Mouse (Mus musculus) left cerebral cortex, postnatal 14 days (tissue): ENCODE results near the gene Hnrnpa3. TPM values are rescaled to one million over a fixed set of nuclear protein-coding genes. Genes with fewer than 3 reads are reported as not detected.
"Not testable (repeated sequence)": the region's sequence is repeated elsewhere in the genome, so short reads cannot be mapped to it uniquely, and the experiment has no call there.

Experiments
- DNase-seq, 2 experiments: peaks; one replicate each; pipeline ENCODE4 v3.0.0; 2021 to 2022; ENCODE audit warnings: low spot score in 2 of 2, mixed read lengths in 1 of 2
- intact Hi-C: fragments of 180-260 bp; cut with DNase I; formaldehyde crosslinking; loops from one replicate; pipeline ENCODE4 v1.15.1; 2025
- total RNA-seq, 2 experiments: library from RNA; stranded (reverse); gene quantifications; 2 replicates each; pipeline ENCODE4 v1.2.3; 2021

Hnrnpa3 gene
- total RNA-seq, 2 experiments from 2014 or later: 263 to 314 TPM

DNA sequence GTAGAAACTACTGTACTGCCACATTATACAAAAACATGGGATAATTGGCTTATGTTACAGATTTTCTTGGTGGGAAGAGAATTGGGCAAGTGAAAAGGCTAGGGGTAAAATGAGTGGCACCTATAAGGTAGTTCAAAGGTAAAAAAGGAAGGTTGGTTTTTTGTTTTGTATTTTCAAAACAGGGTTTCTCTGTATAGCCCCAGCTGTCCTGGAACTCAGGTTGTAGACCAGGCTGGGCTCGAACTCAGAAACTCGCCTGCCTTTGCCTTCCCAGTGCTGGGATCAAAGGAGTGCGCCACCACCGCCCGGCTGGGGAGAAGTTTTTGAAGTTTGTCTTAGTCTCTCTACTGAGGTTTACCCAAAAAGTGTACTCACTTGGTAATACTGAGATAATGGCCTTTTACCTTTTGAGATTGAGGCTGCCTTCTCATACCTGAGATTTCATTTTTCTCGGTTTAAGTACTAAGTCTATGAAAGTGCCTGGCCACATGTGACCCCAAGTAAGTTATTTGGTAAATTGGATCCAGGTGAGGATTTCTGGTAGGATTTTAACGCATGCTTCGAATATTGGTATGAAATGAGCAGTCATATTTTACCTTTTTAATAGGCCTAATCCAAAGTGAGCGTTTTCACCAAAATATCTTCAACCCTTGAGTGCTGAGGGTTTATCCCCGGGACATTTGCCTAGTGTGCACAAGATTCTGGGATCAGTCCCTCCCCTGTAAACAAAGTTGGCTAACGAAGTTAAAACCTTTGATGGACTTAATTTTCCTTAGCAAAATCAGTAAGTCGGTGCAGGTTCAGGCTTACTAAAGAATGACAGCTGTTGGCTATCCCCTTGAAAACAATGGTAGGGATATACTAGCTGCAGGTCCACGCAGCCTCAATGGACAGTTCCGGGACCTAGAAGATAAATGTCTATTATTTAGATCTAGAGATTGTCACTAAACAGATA is 10.7 kb downstream of the Hnrnpa3 start:
- intact Hi-C loops: no loop called here
- DNase-seq: no peak

DNA sequence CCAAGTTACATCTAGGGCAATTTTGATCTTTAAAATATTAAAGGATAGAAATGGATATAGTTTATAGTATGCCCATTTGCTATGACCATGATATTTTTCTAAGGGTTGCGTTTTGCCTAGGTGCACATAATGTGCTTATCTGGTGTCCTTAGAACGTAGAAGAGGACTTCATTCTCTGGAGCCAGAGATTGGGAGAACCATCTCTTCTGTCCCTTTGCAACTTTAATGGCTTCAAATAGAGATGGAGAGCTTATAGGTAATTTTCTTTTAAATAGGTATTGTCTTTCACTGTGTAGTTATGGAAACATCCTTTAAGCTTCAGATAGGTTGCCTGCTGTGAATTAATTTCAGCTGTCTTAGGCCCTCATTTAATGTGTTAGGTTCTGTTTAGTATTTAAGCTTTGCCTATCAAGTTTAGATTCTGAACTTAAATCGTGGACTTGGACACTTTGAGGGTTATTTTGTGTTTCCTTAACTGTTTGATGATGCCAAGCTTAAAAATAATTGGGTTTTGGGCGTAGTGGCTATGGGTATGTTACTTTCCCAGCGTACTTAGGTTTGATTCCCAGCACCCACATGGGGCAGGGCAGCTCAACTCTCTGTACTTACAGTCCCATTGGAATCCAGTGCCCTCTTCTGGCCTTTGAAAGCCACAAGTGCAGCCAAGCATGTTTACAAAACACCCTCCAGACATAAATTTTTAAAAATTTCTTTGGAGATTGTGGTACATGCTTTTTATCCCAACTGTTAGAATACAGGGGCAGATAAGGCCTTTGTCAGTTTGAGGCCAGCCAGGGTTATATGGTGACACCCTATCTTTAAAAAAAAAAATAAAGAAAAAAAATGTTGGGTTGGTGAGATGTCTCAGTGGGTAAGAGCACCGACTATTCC is 11.6 kb downstream of the Hnrnpa3 start:
- intact Hi-C loops: no loop called here
- DNase-seq: no peak

GRCm38 (mm10) chr2:75671337-75671660 is 12.2 kb downstream of the Hnrnpa3 start:
- intact Hi-C loops: no loop called here
- DNase-seq: no peak

GRCm38 (mm10) chr2:75672561-75672960 is 13.5 kb downstream of the Hnrnpa3 start:
- intact Hi-C loops: no loop called here
- no peak for DNase-seq

GRCm38 (mm10) chr2:75676567-75676966 is 17.5 kb downstream of the Hnrnpa3 start:
- intact Hi-C loops: no loop called here
- DNase-seq: no peak

DNA sequence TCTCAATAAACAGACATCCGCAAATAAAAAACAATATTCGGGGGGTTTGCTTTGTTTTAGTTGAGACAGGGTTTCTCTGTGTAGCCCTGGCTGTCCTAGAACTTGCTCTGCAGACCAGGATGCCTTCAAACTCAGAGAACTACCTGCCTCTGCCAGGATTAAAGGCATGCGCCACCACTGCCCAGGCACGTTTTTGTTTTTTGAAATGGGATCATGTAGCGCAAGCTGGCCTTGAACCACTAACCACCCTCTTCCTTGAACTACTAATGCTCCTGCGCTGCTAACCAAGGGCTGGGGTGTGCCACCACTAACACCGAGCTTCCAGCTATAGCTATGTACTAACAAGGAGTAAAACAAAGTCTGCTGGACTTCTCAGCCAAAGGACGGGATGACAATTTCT is 20.9 kb downstream of the Hnrnpa3 start:
- DNase-seq: no peak
- intact Hi-C loops: loop anchor here (5.0 kb wide), 1 partner anchor 102 kb away; no protein-coding TSS in a partner anchor

GRCm38 (mm10) chr2:75681439-75681838 is 22.4 kb downstream of the Hnrnpa3 start:
- DNase-seq: no peak
- intact Hi-C loops: loop anchor here (5.0 kb wide), 1 partner anchor 101 kb away; no protein-coding TSS in a partner anchor

- peak; percentile 29 to 47 for DNase-seq
- intact Hi-C loops: loop anchor here (5.0 kb wide), 1 partner anchor 99 kb away; no protein-coding TSS in a partner anchor
These were observed 24.1 kb downstream of the Hnrnpa3 start for GRCm38 (mm10) chr2:75682978-75683709.

GRCm38 (mm10) chr2:75684526-75684925 is 25.5 kb downstream of the Hnrnpa3 start:
- intact Hi-C loops: loop anchor here (5.0 kb wide), 1 partner anchor 98 kb away; no protein-coding TSS in a partner anchor
- DNase-seq: no peak

DNA sequence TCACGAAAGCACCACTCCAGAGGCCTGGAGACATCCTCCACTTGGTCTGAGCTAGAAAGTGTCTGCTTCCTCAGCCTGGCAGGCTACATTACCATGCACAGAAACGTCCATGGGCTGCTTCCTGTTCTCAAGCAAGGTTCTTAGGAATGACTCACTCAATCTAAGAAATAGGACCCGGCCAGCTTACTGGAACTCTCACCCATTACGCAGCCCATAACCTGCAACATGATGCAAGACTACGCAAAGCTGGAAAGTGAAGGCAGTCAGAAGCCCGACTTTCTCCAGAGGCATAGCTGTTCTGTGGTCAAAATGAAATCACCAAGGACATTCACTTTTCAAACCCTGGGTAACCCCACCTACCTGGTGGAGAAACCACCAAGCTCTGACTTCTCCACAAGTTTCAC is 26.4 kb downstream of the Hnrnpa3 start:
- no peak for DNase-seq
- intact Hi-C loops: no loop called here

DNA sequence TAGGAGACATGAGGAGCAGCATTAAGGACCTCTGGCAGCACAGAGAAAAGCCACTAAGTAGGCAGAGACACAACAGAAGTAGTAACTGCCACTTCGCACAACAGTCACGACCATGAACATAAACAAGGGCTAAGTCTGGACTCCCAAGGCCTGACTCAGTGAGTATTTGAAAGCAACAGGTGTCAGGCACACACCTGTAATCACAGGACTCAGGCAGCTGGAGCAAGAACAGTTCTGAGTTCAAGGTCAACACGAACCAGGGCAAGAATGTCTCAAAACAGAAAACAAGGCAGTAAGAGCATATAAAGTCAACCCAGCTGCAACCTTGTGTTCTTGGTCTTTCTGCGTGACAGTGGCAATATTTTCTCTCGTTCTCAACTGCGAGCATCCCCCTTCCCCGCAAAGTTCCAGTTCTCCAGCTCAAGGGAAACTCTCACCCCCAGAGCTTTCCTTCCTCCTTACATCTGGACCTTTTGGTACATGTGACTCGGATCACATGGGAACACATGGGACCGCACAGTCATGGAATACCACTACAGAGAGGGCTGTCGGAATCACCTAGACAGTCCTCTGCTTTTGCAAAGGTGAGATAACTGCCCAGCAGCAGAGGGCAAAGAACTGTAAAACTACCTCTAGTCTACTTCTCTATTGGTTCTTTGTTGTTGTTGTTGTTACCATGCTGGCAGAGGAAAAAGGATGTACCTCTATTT is 28.1 kb downstream of the Hnrnpa3 start:
- intact Hi-C loops: no loop called here

GRCm38 (mm10) chr2:75688901-75689300 is 29.8 kb downstream of the Hnrnpa3 start:
- intact Hi-C loops: no loop called here
- no peak for DNase-seq

More for the DNA sequence above, 28.1 kb downstream of the Hnrnpa3 start:
- no peak for DNase-seq

DNA sequence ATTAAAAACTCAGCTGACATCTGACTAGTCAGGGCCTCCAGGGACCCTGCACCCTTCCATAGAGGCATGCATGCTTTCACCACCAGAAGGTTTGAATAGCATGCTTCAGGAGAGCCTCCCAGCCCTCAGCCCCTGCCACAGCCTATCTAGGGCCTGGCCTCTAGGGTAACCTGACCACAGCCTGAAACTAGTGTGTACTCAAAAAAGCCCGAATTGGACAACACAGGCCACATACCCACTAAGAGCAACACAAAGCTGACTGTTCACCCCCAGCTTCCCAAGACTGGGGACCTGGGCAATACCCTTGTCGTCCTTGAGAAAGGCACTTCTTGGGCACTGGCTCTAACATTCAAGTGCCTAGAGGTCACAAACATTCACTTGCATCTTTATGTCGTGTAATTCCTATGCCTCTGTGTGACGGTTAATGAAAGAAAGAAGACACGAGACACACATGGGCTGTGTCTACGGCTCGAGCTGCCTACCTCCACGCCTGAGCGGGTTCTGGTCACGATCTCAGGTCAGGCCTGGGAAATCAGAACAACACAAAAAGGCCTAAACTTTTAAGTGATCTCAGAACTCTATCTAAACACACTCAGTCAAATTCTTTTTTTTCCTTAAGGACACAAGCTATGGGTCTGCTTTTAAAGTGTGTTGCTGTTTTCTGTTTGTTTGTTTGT is 30.6 kb downstream of the Hnrnpa3 start:
- intact Hi-C loops: no loop called here

DNA sequence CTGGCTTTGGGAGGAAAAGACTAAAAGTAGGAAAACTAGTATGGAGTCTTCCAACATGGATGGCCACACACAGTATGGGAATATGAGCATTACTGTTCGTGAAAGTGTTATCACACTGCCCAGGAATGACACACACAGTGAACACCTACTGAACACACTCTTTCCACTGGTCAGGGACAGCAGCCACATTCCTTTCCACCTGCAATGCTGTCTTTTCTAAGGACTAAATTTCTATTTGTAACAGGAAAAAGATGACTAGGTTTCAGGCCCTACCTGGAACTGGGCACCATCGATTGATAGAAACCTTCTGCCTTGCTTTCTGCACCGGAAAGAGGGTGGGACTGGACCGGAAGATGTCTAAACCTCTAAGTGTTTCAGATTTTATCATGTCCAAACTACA is 31.6 kb downstream of the Hnrnpa3 start:
- no peak for DNase-seq
- intact Hi-C loops: no loop called here

More for the DNA sequence above, 30.6 kb downstream of the Hnrnpa3 start:
- DNase-seq: no peak

DNA sequence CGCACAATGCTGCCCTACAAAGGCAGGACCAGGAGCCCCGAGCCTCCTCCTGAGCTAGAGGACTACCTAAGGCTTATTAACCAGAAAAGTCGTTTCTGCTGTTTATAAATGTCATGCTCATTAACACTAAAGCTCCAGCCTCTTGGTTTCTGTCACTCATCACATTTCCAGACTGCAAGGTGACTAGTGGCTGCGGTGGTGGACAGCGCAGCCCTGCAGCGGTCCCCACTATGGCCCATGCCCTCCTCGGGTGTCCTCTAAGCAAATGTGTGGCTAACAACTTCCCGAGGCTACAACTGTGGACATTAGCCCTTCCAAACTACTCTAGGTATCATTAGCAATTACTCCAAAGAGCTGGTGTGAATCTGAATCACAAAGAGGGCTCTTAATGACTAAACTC is 32.3 kb downstream of the Hnrnpa3 start:
- intact Hi-C loops: no loop called here
- DNase-seq: no peak

- no peak for DNase-seq
- intact Hi-C loops: no loop called here
These were observed 33.3 kb downstream of the Hnrnpa3 start for GRCm38 (mm10) chr2:75692369-75692768.

- intact Hi-C loops, DNase-seq: not testable (repeated sequence)
These were observed 35.9 kb downstream of the Hnrnpa3 start for GRCm38 (mm10) chr2:75694926-75695325.

DNA sequence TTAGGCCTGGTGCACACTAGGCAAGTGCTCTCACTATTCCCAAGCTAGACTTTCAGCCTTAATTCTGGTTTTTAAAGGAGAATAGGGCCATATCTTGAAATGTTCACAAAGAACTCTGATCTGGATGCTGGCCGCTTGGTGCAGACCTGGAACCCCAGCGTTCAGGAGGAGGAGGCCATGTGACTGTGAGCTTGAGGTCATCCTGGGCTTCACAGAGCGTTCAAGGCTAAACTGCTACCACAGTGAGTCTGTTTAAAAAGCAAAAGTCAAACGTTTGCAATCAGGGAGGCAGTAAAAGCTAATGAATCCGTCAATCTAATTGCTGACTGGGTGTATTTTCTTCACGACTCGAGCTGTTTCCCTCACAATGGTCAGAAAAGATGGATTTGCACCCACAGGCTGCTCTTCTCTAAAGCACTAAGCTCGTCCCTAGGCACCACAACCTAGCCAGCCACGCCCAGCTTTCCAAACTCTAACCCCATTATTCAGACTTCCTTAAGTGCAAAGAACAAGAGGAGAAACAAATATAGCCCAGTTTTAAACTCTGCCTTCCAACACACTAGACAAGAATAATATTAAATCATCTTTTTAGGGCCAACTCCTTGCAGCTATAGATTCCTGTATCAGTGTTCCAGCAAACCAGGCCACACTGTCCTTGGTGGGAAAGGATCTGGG is 36.8 kb downstream of the Hnrnpa3 start:
- no peak for DNase-seq
- intact Hi-C loops: no loop called here
